Comparison of ENCODE assay signal across 18 mouse cellular contexts in genomic region chr1:134168567-134168966, GRCm38 (mm10). TPM values are rescaled to one million over a fixed set of nuclear protein-coding genes. Genes with fewer than 3 reads are reported as not detected.
"Had no signal": no experiment of that assay in that cellular context is flagged by ENCODE, and none has a peak within 500 bp of the region (broad histone marks: within the 10 kb centered on the region; RNA-seq: fewer than 3 reads in every experiment).

No protein-coding gene starts in this region.

- H3K4me3 ChIP-seq: kidney, embryonic 15.5 days; left cerebral cortex, adult 2 months; midbrain, embryonic 12.5 days; midbrain, embryonic 15.5 days; myocyte had no signal

- H3K27me3 ChIP-seq: kidney, embryonic 15.5 days; midbrain, embryonic 12.5 days; midbrain, embryonic 15.5 days had no signal

- ATAC-seq: midbrain, embryonic 15.5 days had no signal

- H3K4me1 ChIP-seq: kidney, embryonic 15.5 days; midbrain, embryonic 12.5 days; midbrain, embryonic 15.5 days had no signal

- H3K9me3 ChIP-seq: kidney, embryonic 15.5 days; midbrain, embryonic 12.5 days; midbrain, embryonic 15.5 days had no signal

- H3K27ac ChIP-seq: kidney, embryonic 15.5 days; liver, embryonic 14.5 days; midbrain, embryonic 12.5 days; midbrain, embryonic 15.5 days had no signal

- H3K4me2 ChIP-seq: kidney, embryonic 15.5 days; midbrain, embryonic 12.5 days; midbrain, embryonic 15.5 days had no signal

- DNase-seq: kidney, adult 11 months; kidney, adult 8-10 months; kidney, postnatal 10 days; kidney, postnatal 36 days; layer of hippocampus, postnatal 36 days; lung, adult 2 months; lung, postnatal 14 days; lung, postnatal 4 days; thymus, postnatal 25 days had no signal

- H3K9ac ChIP-seq: kidney, embryonic 15.5 days; liver, embryonic 14.5 days; midbrain, embryonic 12.5 days; midbrain, embryonic 15.5 days had no signal

- H3K36me3 ChIP-seq: kidney, embryonic 15.5 days; midbrain, embryonic 12.5 days; midbrain, embryonic 15.5 days had no signal

RNA-seq across cellular contexts. Expression of gene Mybph, which starts 24.7 kb away (rescaled TPM):
- polyA plus RNA-seq: midbrain, embryonic 12.5 days; stomach, embryonic 14.5 days; urinary bladder, adult 2 months had no signal

RNA-seq across cellular contexts. Expression of gene Chit1, which starts 57.5 kb away (rescaled TPM):
- polyA plus RNA-seq: limb, embryonic 11.5 days; midbrain, embryonic 12.5 days; stomach, embryonic 14.5 days; urinary bladder, adult 2 months had no signal
